Mouse (Mus musculus) kidney, embryonic 14.5 days (tissue): ENCODE measurements at regions not wholly inside any gene's neighbourhood (a gene's known extent, or its start where the extent isn't known, plus 50 kb on each side); places are given as distances from the start of the nearest gene placed in this dataset.

Experiments used
- ATAC-seq: fragments of 200-750 bp; cut with Nextera tagmentation; 2 replicates; pipeline ENCODE4 v1.8.0; 2017; ENCODE audit warnings: moderate number of reproducible peaks, mild to moderate bottlenecking, moderate TSS enrichment, moderate library complexity; ENCODE audit not compliant: low FRiP score, low TSS enrichment
- H3K27ac ChIP-seq: fragments of 300-500 bp; sonication (generic); 2 replicates; pipeline ENCODE4 v1.5.1; 2014; ENCODE audit warnings: low read depth, mild to moderate bottlenecking, low read length, moderate library complexity, mixed read lengths
- H3K27me3 ChIP-seq: fragments of 300-500 bp; sonication (generic); 2 replicates; pipeline ENCODE4 v1.6.1; 2014; ENCODE audit warnings: mild to moderate bottlenecking, low read length; ENCODE audit not compliant: control insufficient read depth, insufficient read depth
- H3K36me3 ChIP-seq: fragments of 300-500 bp; sonication (generic); 2 replicates; pipeline ENCODE4 v1.6.1; 2014; ENCODE audit warnings: low read length, mixed read lengths; ENCODE audit not compliant: control insufficient read depth, insufficient read depth
- H3K4me1 ChIP-seq: fragments of 300-500 bp; sonication (generic); 2 replicates; pipeline ENCODE4 v1.6.1; 2014; ENCODE audit warnings: low read length, mixed read lengths; ENCODE audit not compliant: control insufficient read depth, insufficient read depth
- H3K4me2 ChIP-seq: fragments of 300-500 bp; sonication (generic); replicated peaks from 2 replicates; pipeline ENCODE4 v1.6.1; 2014; ENCODE audit warnings: low read depth, mild to moderate bottlenecking, low read length
- H3K4me3 ChIP-seq: fragments of 300-500 bp; sonication (generic); 2 replicates; pipeline ENCODE4 v1.5.1; 2014; ENCODE audit warnings: mild to moderate bottlenecking, low read length
- H3K9ac ChIP-seq: fragments of 300-500 bp; sonication (generic); 2 replicates; pipeline ENCODE4 v1.6.1; 2014; ENCODE audit warnings: low read depth, mild to moderate bottlenecking, low read length, moderate library complexity
- H3K9me3 ChIP-seq: fragments of 300-500 bp; sonication (generic); 2 replicates; pipeline ENCODE4 v1.6.1; 2016; ENCODE audit warnings: low read length; ENCODE audit not compliant: control insufficient read depth
- WGBS: fragments of 180-500 bp; shearing (Covaris S2); extraction: QIAGEN DNeasy Blood & Tissue Kit; methylation state at CpG from one replicate; pipeline ENCODE4 v1.1.7; 2014; 5-methylcytosine and 5-hydroxymethylcytosine counted together

GRCm38 (mm10) chr2:30686359-30686758 lies 91.5 kb downstream of the Cstad start:
- no peak for ATAC-seq
- H3K9me3 ChIP-seq, result no peaks in the 10 kb centered on the region
- H3K27me3 ChIP-seq, result no peaks in the 10 kb centered on the region
- H3K9ac ChIP-seq, result no peak overlapping the region; the same call in 1 of the 2 replicates
- H3K36me3 ChIP-seq, result no peaks in the 10 kb centered on the region
- H3K4me3 ChIP-seq, result no peak overlapping the region
- peak overlapping the region; percentile 89; the same call in 1 of the 2 replicates for H3K27ac ChIP-seq
- H3K4me1 ChIP-seq, result peaks cover 41% of the 10 kb centered on the region
- 78% methylated on average over 6 of the region's 6 CpGs for WGBS
- H3K4me2 ChIP-seq, result no peak overlapping the region

GRCm38 (mm10) chr2:30685137-30685860 lies 90.5 kb downstream of the Cstad start:
- ATAC-seq, result peak; percentile 11; the same call in 1 of the 2 replicates
- WGBS, result 59% methylated on average over 10 of the region's 10 CpGs
- Histone ChIP-seq H3K9ac (peak overlapping the region; percentile 18; the same call in 1 of the 2 replicates), H3K4me3 (no peak overlapping the region), H3K27me3 (no peaks in the 10 kb centered on the region), H3K4me1 (peaks cover 41% of the 10 kb centered on the region), H3K4me2 (no peak overlapping the region), H3K27ac (peak overlapping the region; percentile 89), H3K36me3 (no peaks in the 10 kb centered on the region), H3K9me3 (peaks cover 2% of the 10 kb centered on the region; the same call in 1 of the 2 replicates)

- Histone ChIP-seq H3K9ac (no peak overlapping the region), H3K4me3 (no peak overlapping the region), H3K36me3 (no peaks in the 10 kb centered on the region), H3K27ac (peak overlapping the region; percentile 89), H3K4me2 (no peak overlapping the region), H3K9me3 (peaks cover 8% of the 10 kb centered on the region; the same call in 1 of the 2 replicates), H3K27me3 (no peaks in the 10 kb centered on the region), H3K4me1 (peaks cover 41% of the 10 kb centered on the region)
- ATAC-seq, result no peak
- 95% methylated on average over 6 of the region's 6 CpGs for WGBS
Measured at GRCm38 (mm10) chr2:30684461-30684860, 89.6 kb downstream of the Cstad start.

GRCm38 (mm10) chr2:30682146-30682825 lies 87.4 kb downstream of the Cstad start:
- no peak overlapping the region for H3K4me3 ChIP-seq
- peaks cover 8% of the 10 kb centered on the region; the same call in 1 of the 2 replicates for H3K9me3 ChIP-seq
- ATAC-seq, result no peak
- H3K27ac ChIP-seq, result peak overlapping the region; percentile 11; the same call in 1 of the 2 replicates
- peaks cover 46% of the 10 kb centered on the region for H3K4me1 ChIP-seq
- no peaks in the 10 kb centered on the region for H3K36me3 ChIP-seq
- WGBS, result 58% methylated on average over 5 of the region's 5 CpGs
- H3K4me2 ChIP-seq, result no peak overlapping the region
- no peak overlapping the region for H3K9ac ChIP-seq
- H3K27me3 ChIP-seq, result no peaks in the 10 kb centered on the region

GRCm38 (mm10) chr2:30681642-30682041 lies 86.8 kb downstream of the Cstad start:
- Histone ChIP-seq H3K4me3 (no peak overlapping the region), H3K36me3 (no peaks in the 10 kb centered on the region), H3K4me2 (no peak overlapping the region), H3K4me1 (peaks cover 45% of the 10 kb centered on the region), H3K27ac (no peak overlapping the region), H3K9me3 (peaks cover 8% of the 10 kb centered on the region; the same call in 1 of the 2 replicates), H3K27me3 (no peaks in the 10 kb centered on the region), H3K9ac (no peak overlapping the region)
- no peak for ATAC-seq
- WGBS, result 72% methylated on average over 2 of the region's 2 CpGs

- Histone ChIP-seq H3K9ac (no peak overlapping the region), H3K4me1 (peaks cover 35% of the 10 kb centered on the region), H3K4me3 (no peak overlapping the region), H3K27ac (peak overlapping the region; percentile 7; the same call in 1 of the 2 replicates), H3K4me2 (no peak overlapping the region), H3K27me3 (no peaks in the 10 kb centered on the region), H3K9me3 (peaks cover 8% of the 10 kb centered on the region; the same call in 1 of the 2 replicates), H3K36me3 (no peaks in the 10 kb centered on the region)
- ATAC-seq, result no peak
Measured at GRCm38 (mm10) chr2:30679041-30679440, 84.2 kb downstream of the Cstad start.

GRCm38 (mm10) chr2:30677498-30677897 lies 82.7 kb downstream of the Cstad start:
- WGBS, result 7% methylated on average over 5 of the region's 5 CpGs
- Histone ChIP-seq H3K36me3 (no peaks in the 10 kb centered on the region), H3K4me1 (peaks cover 31% of the 10 kb centered on the region), H3K9ac (peak overlapping the region; percentile 59), H3K27ac (peak overlapping the region; percentile 98), H3K9me3 (peaks cover 8% of the 10 kb centered on the region; the same call in 1 of the 2 replicates), H3K27me3 (no peaks in the 10 kb centered on the region), H3K4me2 (peak overlapping the region; percentile 63), H3K4me3 (peak overlapping the region; percentile 30)
- ATAC-seq, result peak; percentile 22; the same call in 1 of the 2 replicates

- WGBS, result under 1% methylated on average over 44 of the region's 44 CpGs
- H3K27ac ChIP-seq, result peak overlapping the region; percentile 98
- H3K4me3 ChIP-seq, result peak overlapping the region; percentile 30
- H3K9me3 ChIP-seq, result peaks cover 8% of the 10 kb centered on the region; the same call in 1 of the 2 replicates
- H3K27me3 ChIP-seq, result no peaks in the 10 kb centered on the region
- H3K4me2 ChIP-seq, result peak overlapping the region; percentile 63
- peaks cover 26% of the 10 kb centered on the region for H3K4me1 ChIP-seq
- peak; percentile 79 for ATAC-seq
- H3K36me3 ChIP-seq, result no peaks in the 10 kb centered on the region
- H3K9ac ChIP-seq, result peak overlapping the region; percentile 59
Measured at GRCm38 (mm10) chr2:30676833-30677459, 82.1 kb downstream of the Cstad start.
